Mouse (Mus musculus): Measurements from ENCODE around the gene Rusc1. TPM values are rescaled to one million over a fixed set of nuclear protein-coding genes. Genes with fewer than 3 reads are reported as not detected.

Gene Rusc1
- polyA plus RNA-seq, 1 experiment from 2014 or later, result 95.7 TPM

DNA sequence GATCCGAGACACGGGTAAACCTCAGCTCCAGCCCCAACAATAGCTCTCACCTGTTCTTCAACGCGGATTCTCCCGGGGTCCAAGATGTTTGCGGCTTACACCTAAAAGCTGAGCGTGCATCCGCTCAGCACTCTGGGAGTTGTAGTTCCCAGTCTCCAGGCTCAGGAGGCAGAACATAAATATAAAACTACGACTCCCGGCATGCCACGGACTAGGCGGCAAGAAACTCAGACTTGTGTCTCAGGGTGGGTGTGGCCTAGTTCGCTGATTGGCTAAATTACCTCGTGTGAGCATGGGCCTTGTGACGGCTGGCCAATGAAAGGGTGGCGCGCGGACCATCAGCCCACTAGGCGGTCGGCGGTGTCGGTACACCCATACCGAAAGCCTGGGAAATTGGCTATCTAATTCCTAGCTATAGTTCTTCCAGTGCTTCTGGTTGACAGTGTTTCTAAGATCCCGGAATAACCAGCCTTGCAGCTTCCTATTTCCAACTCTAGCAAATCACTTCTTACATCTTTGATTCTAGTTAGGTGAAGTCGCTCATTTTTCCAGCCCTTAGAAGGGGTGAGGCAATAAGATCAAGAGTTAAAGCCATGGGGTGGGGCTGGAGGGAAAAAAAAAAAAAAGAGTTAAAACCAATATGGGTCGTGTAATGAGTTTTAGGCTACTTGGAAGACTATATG lies 8.8 kb upstream of the Rusc1 start, which contains the start of gene Fdps:
Fdps (minus strand) TSS at position 148 of the 683 bp plus-strand sequence.
- peaks cover 16% of the 10 kb centered on the region for H3K4me1 ChIP-seq (replicated peaks; ENCODE audit: control insufficient read depth, insufficient read depth, low read length)
- H3K27me3 ChIP-seq (ENCODE audit: control insufficient read depth, insufficient read depth, low read length), result no peaks in the 10 kb centered on the region
- peaks cover 34% of the 10 kb centered on the region for H3K36me3 ChIP-seq (replicated peaks; ENCODE audit: control insufficient read depth, insufficient read depth)
- under 1% methylated on average over 26 of the region's 26 CpGs for WGBS
- H3K4me3 ChIP-seq (replicated peaks; ENCODE audit: low read length), result peak within 1 kb of the TSS; percentile 65
- peak within 1 kb of the TSS; percentile 80 for H3K4me2 ChIP-seq (replicated peaks)
- no peaks in the 10 kb centered on the region for H3K9me3 ChIP-seq (ENCODE audit: control insufficient read depth, low read length)
- ATAC-seq (ENCODE audit: low FRiP score), result peak; percentile 99
- H3K27ac ChIP-seq, result peak within 1 kb of the TSS; percentile 86
- peak; percentile 97 for DNase-seq (ENCODE audit: low spot score)
- H3K9ac ChIP-seq, result peak within 1 kb of the TSS; percentile 65

DNA sequence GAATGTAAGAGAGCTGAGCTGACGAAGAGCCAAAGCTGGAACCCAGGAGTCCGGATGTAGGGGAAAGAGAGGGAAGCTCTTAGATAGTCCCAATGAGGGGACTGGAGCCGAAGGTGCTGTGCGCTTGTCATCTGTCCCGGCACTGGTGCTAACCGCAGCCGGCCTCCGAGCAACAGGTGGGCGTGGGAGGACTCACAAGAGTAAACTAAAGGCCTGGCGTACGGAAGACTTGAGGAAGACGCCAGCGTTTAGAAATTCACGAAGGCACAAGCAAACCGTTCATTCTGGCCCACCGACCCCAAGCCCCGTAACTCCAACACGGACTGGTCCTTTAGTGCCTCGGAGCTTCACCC lies 8.3 kb upstream of the Rusc1 start:
- Histone ChIP-seq H3K27ac (peak overlapping the region; percentile 80), H3K9ac (peak overlapping the region; percentile 65), H3K27me3 (ENCODE audit: control insufficient read depth, insufficient read depth, low read length) (no peaks in the 10 kb centered on the region), H3K9me3 (ENCODE audit: control insufficient read depth, low read length) (no peaks in the 10 kb centered on the region), H3K4me2 (replicated peaks) (peak overlapping the region; percentile 80), H3K4me1 (replicated peaks; ENCODE audit: control insufficient read depth, insufficient read depth, low read length) (peaks cover 16% of the 10 kb centered on the region), H3K4me3 (replicated peaks; ENCODE audit: low read length) (peak overlapping the region; percentile 65), H3K36me3 (replicated peaks; ENCODE audit: control insufficient read depth, insufficient read depth) (peaks cover 39% of the 10 kb centered on the region)
- WGBS, result 0% methylated on average over 19 of the region's 19 CpGs
- DNase-seq (ENCODE audit: low spot score), result no peak
- ATAC-seq (ENCODE audit: low FRiP score), result peak; percentile 36; the same call in 1 of the 2 replicates

DNA sequence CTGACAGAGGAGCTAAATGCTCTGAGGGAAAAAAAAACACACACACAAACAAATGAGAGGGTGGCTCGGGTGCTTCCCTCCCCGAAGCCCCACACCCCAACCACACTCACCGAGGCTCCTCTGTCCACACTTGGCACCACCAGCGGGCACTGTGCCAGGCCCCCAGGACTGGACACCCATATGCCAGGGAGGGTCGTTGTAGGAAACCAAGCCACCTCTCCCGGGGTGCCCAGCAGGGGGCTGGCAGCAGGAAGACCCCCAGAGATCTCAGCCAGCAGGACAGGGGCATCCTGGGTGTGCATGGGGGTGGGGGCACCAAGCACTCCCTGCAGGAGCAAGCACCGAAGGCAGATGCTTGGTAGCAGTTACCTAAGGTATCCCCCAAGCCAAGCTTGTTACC lies 7.7 kb upstream of the Rusc1 start, which contains the start of gene Gm43738:
Gm43738 (minus strand) TSS at position 289 of the 400 bp plus-strand sequence.
- no peak for DNase-seq (ENCODE audit: low spot score)
- Histone ChIP-seq H3K9me3 (ENCODE audit: control insufficient read depth, low read length) (no peaks in the 10 kb centered on the region), H3K27ac (peak within 1 kb of the TSS; percentile 80), H3K4me1 (replicated peaks; ENCODE audit: control insufficient read depth, insufficient read depth, low read length) (peaks cover 16% of the 10 kb centered on the region), H3K4me3 (replicated peaks; ENCODE audit: low read length) (peak within 1 kb of the TSS; percentile 65), H3K4me2 (replicated peaks) (peak within 1 kb of the TSS; percentile 80), H3K27me3 (ENCODE audit: control insufficient read depth, insufficient read depth, low read length) (no peaks in the 10 kb centered on the region), H3K9ac (peak within 1 kb of the TSS; percentile 65), H3K36me3 (replicated peaks; ENCODE audit: control insufficient read depth, insufficient read depth) (peaks cover 45% of the 10 kb centered on the region)
- 46% methylated on average over 7 of the region's 7 CpGs for WGBS
- no peak for ATAC-seq (ENCODE audit: low FRiP score)

- Histone ChIP-seq H3K4me2 (replicated peaks) (peak overlapping the region; percentile 98; the same call in 1 of the 2 replicates), H3K9ac (no peak overlapping the region), H3K27me3 (ENCODE audit: control insufficient read depth, insufficient read depth, low read length) (no peaks in the 10 kb centered on the region), H3K9me3 (ENCODE audit: control insufficient read depth, low read length) (no peaks in the 10 kb centered on the region), H3K4me1 (replicated peaks; ENCODE audit: control insufficient read depth, insufficient read depth, low read length) (peaks cover 31% of the 10 kb centered on the region), H3K4me3 (replicated peaks; ENCODE audit: low read length) (no peak overlapping the region), H3K36me3 (replicated peaks; ENCODE audit: control insufficient read depth, insufficient read depth) (peaks cover 57% of the 10 kb centered on the region), H3K27ac (no peak overlapping the region)
- 90% methylated on average over 10 of the region's 10 CpGs for WGBS
- DNase-seq (ENCODE audit: low spot score) (no peak), ATAC-seq (ENCODE audit: low FRiP score) (no peak)
These were observed 910 bp upstream of the Rusc1 start for GRCm38 (mm10) chr3:89094021-89094420.

DNA sequence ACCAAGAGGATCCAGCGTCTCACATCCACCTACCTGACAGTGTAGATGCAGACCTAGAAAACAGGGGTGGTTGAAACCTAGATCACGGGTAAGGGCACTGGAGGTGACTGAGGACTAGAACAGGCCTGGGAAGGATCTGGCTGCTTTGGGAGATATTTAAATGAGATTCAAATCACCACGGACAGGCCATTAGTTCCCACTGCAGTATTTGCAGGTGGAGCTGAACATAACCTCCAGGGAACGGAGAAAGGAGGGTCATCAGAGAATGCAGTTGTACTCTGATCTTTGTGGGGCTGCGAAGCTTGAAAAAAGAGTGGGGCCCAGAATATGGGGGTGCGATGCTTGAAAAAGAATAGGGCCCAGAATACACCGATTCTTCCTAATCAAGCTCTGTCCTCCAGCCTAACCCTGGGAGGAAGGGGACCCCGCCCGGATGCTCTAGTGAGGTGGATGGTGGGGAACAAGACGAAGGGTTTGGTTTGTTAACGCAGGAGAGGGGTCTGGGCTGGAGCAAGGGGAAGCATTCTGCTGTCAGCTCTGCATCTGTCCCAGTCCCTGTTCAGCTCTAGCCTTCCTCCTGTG lies 511 bp downstream of the Rusc1 start:
- no peak for DNase-seq (ENCODE audit: low spot score)
- peaks cover 57% of the 10 kb centered on the region for H3K36me3 ChIP-seq (replicated peaks; ENCODE audit: control insufficient read depth, insufficient read depth)

DNA sequence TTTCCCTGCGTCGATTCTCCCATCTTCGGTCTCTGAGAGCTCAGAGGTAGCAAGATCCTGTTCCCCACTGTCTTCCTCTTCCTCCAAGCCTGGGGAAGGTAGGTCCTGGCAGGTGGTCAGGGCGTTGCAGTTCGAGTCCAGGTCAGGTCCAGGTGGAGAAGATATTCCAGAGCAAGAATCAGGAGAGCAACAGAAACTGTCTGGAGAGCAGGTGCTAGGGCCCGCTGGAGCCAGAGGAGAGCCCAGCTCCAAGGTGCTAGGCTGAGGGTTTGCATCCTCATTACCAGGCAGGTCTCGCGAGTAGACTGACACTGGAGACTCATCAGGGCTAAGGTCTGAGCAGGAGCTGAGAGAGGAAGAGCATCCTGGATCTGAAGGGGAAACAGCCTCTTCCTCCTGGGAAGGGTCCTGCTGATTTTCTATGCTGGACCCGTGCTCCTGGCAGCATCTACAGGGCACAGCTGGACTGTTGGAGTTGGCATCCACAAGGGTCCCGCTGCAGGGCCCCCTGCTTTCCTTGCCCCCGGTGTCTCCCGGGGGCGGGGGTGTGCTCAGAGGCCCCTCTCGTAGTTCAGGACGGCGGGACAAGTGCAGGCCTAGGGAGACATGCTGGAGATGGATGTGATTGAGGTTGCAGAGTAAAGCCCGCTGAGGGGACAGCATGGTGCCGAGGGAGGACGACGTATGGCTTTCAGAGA lies 1.2 kb downstream of the Rusc1 start:
- no peaks in the 10 kb centered on the region for H3K9me3 ChIP-seq (ENCODE audit: control insufficient read depth, low read length)
- no peaks in the 10 kb centered on the region for H3K27me3 ChIP-seq (ENCODE audit: control insufficient read depth, insufficient read depth, low read length)
- H3K4me3 ChIP-seq (replicated peaks; ENCODE audit: low read length), result peak overlapping the region; percentile 73
- peak overlapping the region; percentile 98 for H3K4me2 ChIP-seq (replicated peaks)
- no peak for ATAC-seq (ENCODE audit: low FRiP score)
- H3K27ac ChIP-seq, result peak overlapping the region; percentile 71
- no peak for DNase-seq (ENCODE audit: low spot score)
- WGBS, result 6% methylated on average over 20 of the region's 20 CpGs
- peaks cover 32% of the 10 kb centered on the region for H3K4me1 ChIP-seq (replicated peaks; ENCODE audit: control insufficient read depth, insufficient read depth, low read length)
- peak overlapping the region; percentile 72 for H3K9ac ChIP-seq
- peaks cover 55% of the 10 kb centered on the region for H3K36me3 ChIP-seq (replicated peaks; ENCODE audit: control insufficient read depth, insufficient read depth)

More for the DNA sequence above, 511 bp downstream of the Rusc1 start:
- ATAC-seq (ENCODE audit: low FRiP score), result peak; percentile 39
- 14% methylated on average over 11 of the region's 11 CpGs for WGBS
- H3K9me3 ChIP-seq (ENCODE audit: control insufficient read depth, low read length), result no peaks in the 10 kb centered on the region
- peak overlapping the region; percentile 73 for H3K4me3 ChIP-seq (replicated peaks; ENCODE audit: low read length)
- H3K27me3 ChIP-seq (ENCODE audit: control insufficient read depth, insufficient read depth, low read length), result no peaks in the 10 kb centered on the region
- H3K9ac ChIP-seq, result peak overlapping the region; percentile 72
- H3K4me1 ChIP-seq (replicated peaks; ENCODE audit: control insufficient read depth, insufficient read depth, low read length), result peaks cover 32% of the 10 kb centered on the region
- peak overlapping the region; percentile 98 for H3K4me2 ChIP-seq (replicated peaks)
- peak overlapping the region; percentile 89 for H3K27ac ChIP-seq

DNA sequence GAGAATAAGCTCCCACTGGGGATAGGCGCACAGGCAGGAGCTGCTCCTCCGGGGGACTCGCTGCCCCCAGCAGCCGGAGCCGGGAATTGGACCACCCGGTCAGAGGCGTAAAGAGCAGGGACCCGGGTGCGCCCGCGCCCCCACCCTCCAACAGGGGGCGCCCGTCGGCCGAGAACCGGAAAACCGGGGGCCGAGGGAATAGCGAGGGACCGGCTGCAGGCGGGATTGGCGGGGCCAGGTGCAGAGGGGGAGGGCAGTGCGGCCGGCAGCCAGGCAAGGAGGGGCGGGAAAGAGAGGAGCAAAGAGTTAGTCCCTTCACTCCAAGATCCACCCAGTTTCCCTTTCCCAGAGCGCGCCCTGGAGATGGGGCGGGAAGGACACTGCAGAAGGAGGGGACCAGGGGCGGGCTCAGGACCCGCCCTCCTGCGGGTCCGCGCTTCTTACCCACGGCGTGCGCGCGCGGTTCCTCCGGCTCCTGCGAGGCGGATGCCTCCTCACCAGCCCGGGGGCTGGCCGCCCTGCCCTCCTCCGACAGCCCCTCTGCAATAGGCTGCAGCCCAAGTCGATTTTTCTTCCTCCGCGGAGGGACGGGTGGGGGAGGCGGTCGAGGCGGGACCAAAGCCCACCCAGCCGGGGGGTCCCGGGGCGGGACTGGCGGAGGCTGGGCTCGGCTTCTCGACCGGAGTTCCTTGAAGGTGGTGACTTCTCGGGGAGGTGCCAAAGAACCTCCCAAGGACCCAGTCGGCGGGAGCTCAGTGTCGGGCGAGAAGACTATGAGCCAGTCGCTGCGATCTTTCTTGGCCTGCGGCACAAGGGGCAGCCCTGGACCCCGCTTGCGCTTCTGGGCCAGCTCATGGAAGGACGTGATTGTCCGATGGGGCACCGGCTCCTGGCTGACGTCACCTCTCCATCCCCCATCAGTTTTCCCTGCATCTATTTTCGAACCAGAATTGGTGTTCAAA lies 2.1 kb downstream of the Rusc1 start:
- Histone ChIP-seq H3K9me3 (ENCODE audit: control insufficient read depth, low read length) (no peaks in the 10 kb centered on the region), H3K9ac (peak overlapping the region; percentile 72), H3K4me1 (replicated peaks; ENCODE audit: control insufficient read depth, insufficient read depth, low read length) (peaks cover 32% of the 10 kb centered on the region), H3K27ac (peak overlapping the region; percentile 71), H3K4me2 (replicated peaks) (peak overlapping the region; percentile 98), H3K36me3 (replicated peaks; ENCODE audit: control insufficient read depth, insufficient read depth) (peaks cover 55% of the 10 kb centered on the region), H3K27me3 (ENCODE audit: control insufficient read depth, insufficient read depth, low read length) (no peaks in the 10 kb centered on the region), H3K4me3 (replicated peaks; ENCODE audit: low read length) (peak overlapping the region; percentile 73)
- DNase-seq (ENCODE audit: low spot score) (peak; percentile 72), ATAC-seq (ENCODE audit: low FRiP score) (peak; percentile 53; the same call in 1 of the 2 replicates)
- WGBS, result under 1% methylated on average over 71 of the region's 74 CpGs

GRCm38 (mm10) chr3:89089882-89090591 lies 3.1 kb downstream of the Rusc1 start:
- H3K4me3 ChIP-seq (replicated peaks; ENCODE audit: low read length), result peak overlapping the region; percentile 73
- H3K9ac ChIP-seq, result peak overlapping the region; percentile 72
- DNase-seq (ENCODE audit: low spot score), result peak; percentile 73
- peak overlapping the region; percentile 98 for H3K4me2 ChIP-seq (replicated peaks)
- H3K27me3 ChIP-seq (ENCODE audit: control insufficient read depth, insufficient read depth, low read length), result no peaks in the 10 kb centered on the region
- peaks cover 32% of the 10 kb centered on the region for H3K4me1 ChIP-seq (replicated peaks; ENCODE audit: control insufficient read depth, insufficient read depth, low read length)
- peaks cover 54% of the 10 kb centered on the region for H3K36me3 ChIP-seq (replicated peaks; ENCODE audit: control insufficient read depth, insufficient read depth)
- under 1% methylated on average over 40 of the region's 40 CpGs for whole genome bisulfite sequencing
- H3K27ac ChIP-seq, result peak overlapping the region; percentile 71
- ATAC-seq (ENCODE audit: low FRiP score), result peak; percentile 69
- H3K9me3 ChIP-seq (ENCODE audit: control insufficient read depth, low read length), result no peaks in the 10 kb centered on the region

Measured in hindbrain, embryonic 14.5 days (tissue).